In the genomic region with DNA sequence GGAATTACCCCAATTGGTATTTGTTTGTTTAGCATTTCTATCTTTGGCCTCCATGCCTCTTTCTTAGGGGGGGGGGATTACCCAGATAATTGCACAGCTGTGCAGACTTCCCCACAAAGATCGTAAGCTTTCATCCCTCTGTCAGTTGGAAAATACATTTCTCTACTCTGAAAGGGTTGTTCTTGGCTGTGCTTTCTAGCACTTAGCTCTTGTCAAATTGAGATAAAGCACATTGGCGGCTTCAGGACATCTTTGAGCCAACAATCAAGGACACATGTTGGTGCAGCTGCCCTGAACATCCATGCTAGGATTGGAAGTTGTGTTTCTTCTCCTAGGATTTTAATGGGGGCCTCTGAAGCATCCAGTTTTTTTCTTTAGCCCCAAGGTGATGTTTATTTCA, we compare ENCODE assay signal across 17 mouse cellular contexts.
DNase-seq lines count a peak whose midpoint lies in the region; ATAC-seq and TF ChIP-seq lines count a peak whose summit lies in the region.
"Had no signal": no experiment of that assay in that cellular context is flagged by ENCODE, and none has a peak within 500 bp of the region (broad histone marks: within the 10 kb centered on the region; RNA-seq: fewer than 3 reads in every experiment).

No protein-coding gene starts in this region.

- H3K4me2 ChIP-seq in forebrain, postnatal 0 days (ENCODE audit: low read depth), result no peak overlapping the region
- no peak overlapping the region for H3K4me2 ChIP-seq in forebrain, embryonic 15.5 days (replicated peaks)
- no peak overlapping the region for H3K4me2 ChIP-seq in limb, embryonic 11.5 days (ENCODE audit: low read depth, severe bottlenecking)
- no peak overlapping the region for H3K4me2 ChIP-seq in intestine, embryonic 16.5 days (ENCODE audit: low read depth, low read length)
- H3K4me2 ChIP-seq: limb, embryonic 12.5 days; midbrain, embryonic 12.5 days had no signal

- DNase-seq in forebrain, postnatal 0 days, result peak; percentile 5
- peak; percentile 3 for DNase-seq in limb, embryonic 11.5 days (ENCODE audit: low spot score)
- no peak for DNase-seq in limb, embryonic 10.5 days (ENCODE audit: low spot score)
- peak; percentile 41 for DNase-seq in brain, adult 2 months (ENCODE audit: low read depth, low spot score)
- DNase-seq in cerebellum, postnatal 4 days (ENCODE audit: low spot score in 2 of 2), result no peak
- DNase-seq in layer of hippocampus, adult 8-10 months (ENCODE audit: low spot score in 2 of 2), result no peak
- DNase-seq: adrenal gland, postnatal 25 days; cerebellum, adult 8-10 months; gastrocnemius, adult 2 months; layer of hippocampus, postnatal 36 days; liver, postnatal 0 days; thymus, adult 2 months had no signal

- no peak overlapping the region for H3K4me3 ChIP-seq in forebrain, postnatal 0 days (ENCODE audit: low read depth, low read length)
- no peak overlapping the region for H3K4me3 ChIP-seq in forebrain, embryonic 15.5 days
- no peak overlapping the region for H3K4me3 ChIP-seq in limb, embryonic 11.5 days (ENCODE audit: low read depth, low read length)
- no peak overlapping the region for H3K4me3 ChIP-seq in limb, embryonic 10.5 days
- H3K4me3 ChIP-seq in intestine, embryonic 16.5 days (ENCODE audit: low read length), result no peak overlapping the region
- H3K4me3 ChIP-seq: gastrocnemius, adult 2 months; limb, embryonic 12.5 days; midbrain, embryonic 12.5 days had no signal

- ATAC-seq in forebrain, postnatal 0 days, result peak; percentile 67
- ATAC-seq in forebrain, embryonic 15.5 days (replicated peaks), result no peak
- no peak for ATAC-seq in limb, embryonic 11.5 days (ENCODE audit: insufficient number of reproducible peaks, low FRiP score, low TSS enrichment, low read depth)
- peak; percentile 86 for ATAC-seq in intestine, embryonic 16.5 days
- ATAC-seq: inflammation-experienced regulatory T-cells, adult 6 months; liver, postnatal 0 days had no signal

- H3K4me1 ChIP-seq in forebrain, postnatal 0 days (ENCODE audit: insufficient read depth), result no peaks in the 10 kb centered on the region
- no peaks in the 10 kb centered on the region for H3K4me1 ChIP-seq in forebrain, embryonic 15.5 days
- no peaks in the 10 kb centered on the region for H3K4me1 ChIP-seq in limb, embryonic 11.5 days (ENCODE audit: control insufficient read depth, insufficient read depth, low read length)
- H3K4me1 ChIP-seq in limb, embryonic 10.5 days, result no peaks in the 10 kb centered on the region
- H3K4me1 ChIP-seq in intestine, embryonic 16.5 days (ENCODE audit: control insufficient read depth, insufficient read depth, low read length), result peaks cover 4% of the 10 kb centered on the region; the same call in 1 of the 2 replicates
- H3K4me1 ChIP-seq: limb, embryonic 12.5 days; midbrain, embryonic 12.5 days had no signal

- H3K36me3 ChIP-seq in forebrain, postnatal 0 days (ENCODE audit: insufficient read depth), result no peaks in the 10 kb centered on the region
- no peaks in the 10 kb centered on the region for H3K36me3 ChIP-seq in forebrain, embryonic 15.5 days
- no peaks in the 10 kb centered on the region for H3K36me3 ChIP-seq in limb, embryonic 11.5 days (ENCODE audit: control insufficient read depth, insufficient read depth, low read length)
- no peaks in the 10 kb centered on the region for H3K36me3 ChIP-seq in limb, embryonic 10.5 days
- H3K36me3 ChIP-seq in intestine, embryonic 16.5 days (ENCODE audit: control insufficient read depth, insufficient read depth, low read length), result no peaks in the 10 kb centered on the region
- H3K36me3 ChIP-seq: limb, embryonic 12.5 days; midbrain, embryonic 12.5 days had no signal

- H3K9me3 ChIP-seq in forebrain, postnatal 0 days (ENCODE audit: low read length), result no peaks in the 10 kb centered on the region
- no peaks in the 10 kb centered on the region for H3K9me3 ChIP-seq in forebrain, embryonic 15.5 days
- no peaks in the 10 kb centered on the region for H3K9me3 ChIP-seq in limb, embryonic 11.5 days (ENCODE audit: control insufficient read depth, low read length)
- H3K9me3 ChIP-seq in limb, embryonic 10.5 days (replicated peaks), result no peaks in the 10 kb centered on the region
- H3K9me3 ChIP-seq in intestine, embryonic 16.5 days (ENCODE audit: control insufficient read depth, low read length), result no peaks in the 10 kb centered on the region
- H3K9me3 ChIP-seq: limb, embryonic 12.5 days; midbrain, embryonic 12.5 days had no signal

- no peak for TF ChIP-seq CTCF in forebrain, postnatal 0 days (IDR thresholded peaks at IDR 0.05; ENCODE audit: low read depth)

- H3K27me3 ChIP-seq in forebrain, postnatal 0 days (ENCODE audit: insufficient read depth, low read length), result no peaks in the 10 kb centered on the region
- H3K27me3 ChIP-seq in forebrain, embryonic 15.5 days, result no peaks in the 10 kb centered on the region
- no peaks in the 10 kb centered on the region for H3K27me3 ChIP-seq in limb, embryonic 11.5 days (ENCODE audit: control insufficient read depth, insufficient read depth, low read length)
- H3K27me3 ChIP-seq in limb, embryonic 10.5 days (ENCODE audit: low read depth, poor library complexity, severe bottlenecking), result no peaks in the 10 kb centered on the region
- H3K27me3 ChIP-seq in intestine, embryonic 16.5 days (replicated peaks; ENCODE audit: control insufficient read depth, insufficient read depth, low read length), result no peaks in the 10 kb centered on the region
- H3K27me3 ChIP-seq: limb, embryonic 12.5 days; midbrain, embryonic 12.5 days had no signal

- H3K9ac ChIP-seq in forebrain, postnatal 0 days, result no peak overlapping the region
- H3K9ac ChIP-seq in forebrain, embryonic 15.5 days (replicated peaks), result no peak overlapping the region
- no peak overlapping the region for H3K9ac ChIP-seq in limb, embryonic 11.5 days (ENCODE audit: low read length)
- no peak overlapping the region for H3K9ac ChIP-seq in intestine, embryonic 16.5 days (ENCODE audit: low read depth, low read length)
- H3K9ac ChIP-seq: limb, embryonic 12.5 days; liver, postnatal 0 days; midbrain, embryonic 12.5 days had no signal

- H3K27ac ChIP-seq in forebrain, postnatal 0 days (ENCODE audit: low read depth, low read length), result no peak overlapping the region
- H3K27ac ChIP-seq in forebrain, embryonic 15.5 days (replicated peaks), result no peak overlapping the region
- H3K27ac ChIP-seq in limb, embryonic 11.5 days (replicated peaks; ENCODE audit: low read depth, low read length), result no peak overlapping the region
- no peak overlapping the region for H3K27ac ChIP-seq in limb, embryonic 10.5 days
- H3K27ac ChIP-seq in intestine, embryonic 16.5 days (ENCODE audit: low read length), result no peak overlapping the region
- H3K27ac ChIP-seq: gastrocnemius, adult 2 months; limb, embryonic 12.5 days; midbrain, embryonic 12.5 days had no signal

- WGBS in forebrain, postnatal 0 days, result 57% methylated on average over 2 of the region's 2 CpGs
- WGBS in forebrain, embryonic 15.5 days, result 70% methylated on average over 2 of the region's 2 CpGs
- 55% methylated on average over 2 of the region's 2 CpGs for WGBS in limb, embryonic 11.5 days
- 56% methylated on average over 2 of the region's 2 CpGs for WGBS in limb, embryonic 10.5 days
- 33% methylated on average over 2 of the region's 2 CpGs for WGBS in intestine, embryonic 16.5 days

Comparison
In these comparisons a context has a peak if more than half of its experiments do, and no peak if none do; other contexts are left out.
1. ATAC-seq: peak in forebrain, postnatal 0 days (single experiment) and intestine, embryonic 16.5 days (single experiment); none in forebrain, embryonic 15.5 days (single experiment) and limb, embryonic 11.5 days (single experiment).
2. DNase-seq: peak in forebrain, postnatal 0 days (single experiment), limb, embryonic 11.5 days (single experiment) and brain, adult 2 months (single experiment); none in limb, embryonic 10.5 days (single experiment), cerebellum, postnatal 4 days (0 of 2) and layer of hippocampus, adult 8-10 months (0 of 2).